Mouse (Mus musculus) stomach, postnatal 0 days (tissue): Measurements from ENCODE around the gene Pole2.

Source experiments
- CTCF ChIP-seq: IDR thresholded peaks from 2 replicates; pipeline ENCODE4 v1.5.1; 2016; ENCODE audit warnings: antibody characterized with exemption, low read depth, mild to moderate bottlenecking, moderate library complexity
- EP300 ChIP-seq: optimal IDR thresholded peaks from 2 replicates; pipeline ENCODE3; 2016; ENCODE audit warnings: antibody characterized with exemption

DNA sequence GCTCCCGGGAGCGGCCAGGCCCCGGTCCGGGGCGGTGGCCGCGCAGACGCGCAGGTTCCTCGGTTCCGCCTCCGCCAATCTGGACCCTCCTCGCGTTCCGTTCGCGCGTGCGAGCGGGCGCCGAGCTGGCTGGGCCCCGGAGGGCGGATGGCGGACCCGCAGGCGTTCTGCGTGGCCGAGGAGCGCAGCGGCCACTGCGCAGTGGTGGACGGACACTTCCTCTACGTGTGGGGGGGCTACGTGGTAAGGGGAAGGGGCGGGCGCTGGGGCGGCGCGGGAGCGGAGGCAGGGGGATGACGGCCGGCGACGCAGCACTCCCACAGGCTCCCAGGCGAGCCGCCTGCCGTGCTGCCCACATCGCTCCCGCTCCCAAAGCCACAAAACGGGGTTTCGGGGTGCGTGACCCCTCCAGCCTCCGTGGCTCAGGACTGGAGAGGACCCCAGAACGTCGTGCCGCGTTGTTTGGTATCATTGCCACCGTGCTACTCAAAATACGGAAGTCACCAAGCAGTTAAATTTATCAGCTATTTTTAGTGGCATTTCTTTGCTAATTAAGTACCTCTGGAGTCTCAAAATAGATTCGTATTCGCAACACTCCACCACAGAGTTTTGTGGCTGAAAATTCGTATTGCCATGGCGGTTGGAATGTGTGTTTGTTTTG is 13.9 kb upstream of the Pole2 start:
- TF ChIP-seq CTCF (no peak), EP300 (no peak)
